Mouse (Mus musculus) large intestine, adult 2 months (tissue): Measurements from ENCODE around the gene Zfp423. TPM values are rescaled to one million over a fixed set of nuclear protein-coding genes. Genes with fewer than 3 reads are reported as not detected.

Experiments
- DNase-seq: peaks from one replicate; pipeline ENCODE4 v3.0.0-alpha.2; 2012; ENCODE audit warnings: low read depth, low spot score
- WGBS: fragments of 180-500 bp; shearing (Covaris S2); methylation state at CpG from one replicate; pipeline ENCODE4 v1.1.7; 2018; 5-methylcytosine and 5-hydroxymethylcytosine counted together
- polyA plus RNA-seq: library from polyadenylated mRNA; depleted of rRNA; stranded (reverse); fragments of >200 nt; gene quantifications from 2 replicates; pipeline ENCODE4 v1.2.3, GENCODE M21; 2012

Gene Zfp423
- polyA plus RNA-seq, 1 experiment = 2.1 TPM

DNA sequence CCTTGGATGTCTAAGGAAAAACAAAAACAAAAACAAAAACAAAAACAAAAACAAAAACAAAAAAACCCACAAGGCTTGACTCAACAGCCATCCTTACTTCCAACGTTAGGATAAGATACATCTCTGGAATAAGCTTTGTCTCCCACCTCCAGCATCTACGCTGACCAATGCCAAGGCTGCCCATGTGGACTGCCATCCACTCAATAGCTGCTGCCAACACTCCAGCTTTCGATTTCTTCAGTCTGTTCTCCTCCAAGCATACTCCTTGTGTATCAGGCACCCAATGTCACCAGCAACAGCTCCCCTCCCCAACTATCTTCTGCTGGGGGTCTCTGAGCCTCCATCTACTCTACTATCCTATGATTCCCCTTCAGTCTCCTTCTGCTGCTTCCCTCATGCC is 140.1 kb downstream of the Zfp423 start:
- no peak for DNase-seq
- WGBS = 92% methylated on average over 3 of the region's 3 CpGs

DNA sequence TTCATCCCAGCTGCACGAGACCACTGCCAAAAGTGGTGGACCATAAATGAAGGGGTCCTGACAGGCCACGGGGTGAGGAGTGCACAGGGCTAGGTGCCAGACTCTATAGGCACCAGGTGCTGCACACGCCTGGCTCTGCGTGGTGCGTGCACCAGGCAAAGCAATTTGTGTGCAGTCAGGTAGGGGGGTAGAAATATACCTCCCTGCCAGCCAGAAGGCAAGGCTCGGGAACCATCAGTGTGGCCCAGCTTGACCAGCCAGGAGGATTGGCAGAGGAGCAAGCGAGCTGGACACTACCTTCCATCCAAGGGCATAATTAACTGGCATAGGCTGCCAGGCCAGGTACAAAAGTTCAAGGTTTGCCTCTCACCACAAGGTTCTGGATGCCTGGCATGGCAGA is 140.9 kb downstream of the Zfp423 start:
- 81% methylated on average over 7 of the region's 7 CpGs for WGBS

DNA sequence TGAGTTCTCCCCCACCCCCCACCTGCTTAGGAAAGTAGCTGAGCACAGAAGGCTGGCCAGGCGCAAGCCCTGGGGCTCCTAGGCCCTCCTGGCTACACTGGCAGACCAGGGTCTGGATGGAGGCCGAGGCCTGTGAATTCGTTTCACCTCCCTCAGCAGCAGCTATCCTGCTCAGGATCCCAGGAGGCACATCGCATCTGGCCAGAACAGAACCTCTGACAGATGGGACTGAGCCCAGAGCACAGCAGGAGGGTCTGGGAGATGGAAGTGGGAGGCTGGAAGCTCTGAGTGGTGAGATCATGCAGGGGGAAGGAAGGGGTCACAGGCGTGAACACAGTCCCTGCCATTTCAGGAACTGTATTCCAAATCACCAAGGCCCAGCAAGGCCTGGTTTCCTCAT is 143.3 kb downstream of the Zfp423 start:
- WGBS = 85% methylated on average over 5 of the region's 5 CpGs
- no peak for DNase-seq

More for the DNA sequence above, 140.9 kb downstream of the Zfp423 start:
- no peak for DNase-seq

DNA sequence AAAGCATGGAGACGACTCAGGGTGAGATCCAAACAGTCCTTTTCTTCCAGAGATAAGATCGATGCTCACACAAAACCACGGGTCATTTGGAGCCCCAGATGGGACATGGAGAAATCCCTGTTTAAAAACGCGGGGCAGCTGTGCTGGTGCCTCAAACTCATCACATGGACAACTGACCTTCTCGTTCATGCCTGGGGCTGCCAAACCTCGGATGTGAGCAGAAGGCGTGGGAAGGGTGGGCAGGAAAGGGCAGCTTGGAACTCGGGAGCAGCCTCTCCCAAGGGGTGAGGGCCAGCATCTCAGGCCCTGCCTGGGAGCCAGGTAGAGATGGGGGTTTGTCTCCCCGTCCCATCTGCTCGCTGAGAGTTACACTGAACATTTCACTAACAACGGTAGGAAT is 146.7 kb downstream of the Zfp423 start:
- DNase-seq = no peak
- WGBS = 70% methylated on average over 12 of the region's 12 CpGs

DNA sequence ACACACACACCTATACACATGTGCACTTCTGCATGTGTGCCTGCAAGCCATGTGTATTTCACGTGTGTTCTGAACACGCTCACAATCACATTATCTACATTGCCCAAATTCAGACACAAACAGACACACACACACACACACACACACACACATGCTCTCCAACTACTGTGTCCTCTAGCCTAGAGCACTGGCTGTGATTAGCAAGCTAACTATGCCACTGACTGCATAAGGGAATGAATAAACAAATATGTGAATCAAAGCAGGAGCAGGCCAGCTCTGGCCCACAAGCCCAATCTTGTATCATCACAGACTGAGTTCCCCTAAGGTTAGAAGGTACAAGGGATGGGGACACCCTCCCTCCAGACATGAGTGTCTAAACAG is 147.3 kb downstream of the Zfp423 start:
- no peak for DNase-seq
- WGBS = 67% methylated on average over 2 of the region's 2 CpGs

DNA sequence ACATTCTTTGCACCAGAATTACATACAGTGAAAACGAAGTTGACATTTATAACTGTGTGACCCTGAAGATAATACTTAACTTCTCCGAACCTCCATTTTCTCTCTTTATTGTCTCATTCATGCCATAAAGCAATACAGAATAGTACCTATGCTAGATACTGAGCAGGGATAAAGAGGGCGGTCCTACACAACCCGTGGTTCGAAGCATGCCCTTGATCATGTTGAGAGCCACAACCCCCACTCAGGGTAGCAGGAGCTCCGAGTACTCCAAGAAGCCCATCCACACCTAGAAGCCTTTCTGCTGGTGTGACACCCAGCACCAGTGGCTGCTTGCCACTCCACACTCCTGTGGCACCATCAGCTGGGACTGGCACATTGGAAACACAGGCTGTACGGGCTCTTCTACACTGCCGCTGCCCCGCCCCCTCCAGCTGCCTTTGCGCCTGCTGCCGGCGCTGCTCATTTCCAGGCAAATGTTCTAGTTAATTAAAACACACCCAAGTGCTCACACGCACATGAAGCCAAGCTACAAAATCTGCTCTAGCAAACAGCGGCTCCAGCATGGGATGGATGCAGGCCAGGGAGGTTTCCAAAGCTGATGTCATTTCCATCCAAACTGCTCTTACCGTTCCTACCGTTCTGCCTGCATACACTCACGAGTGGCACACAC is 147.9 kb downstream of the Zfp423 start:
- 34% methylated on average over 17 of the region's 17 CpGs for WGBS

DNA sequence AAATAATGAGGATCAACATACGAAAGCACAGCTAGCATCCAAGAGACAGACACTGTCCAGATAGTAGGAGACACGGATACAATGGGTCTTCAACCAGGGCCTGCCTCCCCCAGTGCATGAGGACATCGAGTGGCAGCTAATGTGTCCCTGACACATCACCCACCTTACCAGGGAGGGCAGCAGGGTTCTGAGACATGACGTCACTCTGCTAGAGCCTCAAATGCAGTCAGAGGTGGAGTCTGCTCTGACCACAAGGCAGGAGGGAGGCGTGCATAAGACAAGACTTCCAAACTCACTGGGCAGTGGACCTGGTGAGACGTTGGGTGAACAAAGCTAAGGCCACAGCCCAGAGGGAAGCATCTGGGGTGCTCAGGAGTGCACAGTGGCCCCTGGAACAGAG is 148.6 kb downstream of the Zfp423 start:
- WGBS = 75% methylated on average over 6 of the region's 6 CpGs
- DNase-seq = no peak

More for the DNA sequence above, 147.9 kb downstream of the Zfp423 start:
- no peak for DNase-seq

DNA sequence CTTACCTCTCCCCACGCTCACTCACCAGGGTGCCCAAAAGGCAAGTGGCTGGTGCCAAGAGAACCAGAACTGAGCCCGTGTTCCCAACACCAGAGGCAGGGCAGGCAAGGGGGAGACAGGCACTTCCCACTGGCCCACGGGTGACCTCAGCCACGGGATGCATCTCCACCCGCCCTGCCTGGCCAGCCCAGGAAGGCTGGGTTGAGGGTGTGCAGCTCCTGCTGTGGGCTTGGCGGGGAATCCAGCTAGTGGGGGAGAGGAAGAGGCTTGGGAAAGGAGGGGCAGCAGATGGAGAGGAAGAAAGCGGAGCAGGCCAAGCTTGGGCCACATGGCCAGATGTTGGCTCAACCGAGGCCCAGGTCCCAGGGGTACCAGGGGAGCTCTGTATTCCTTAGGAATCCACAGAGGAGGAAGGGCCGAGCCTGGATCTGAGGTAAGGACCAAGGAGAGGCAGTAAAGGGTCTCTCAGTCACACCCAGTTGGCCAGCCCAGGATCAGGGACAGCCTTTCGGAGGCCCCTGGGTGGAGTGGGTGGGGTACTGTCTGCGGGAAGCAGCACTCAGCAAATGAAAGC is 155.0 kb downstream of the Zfp423 start:
- no peak for DNase-seq

DNA sequence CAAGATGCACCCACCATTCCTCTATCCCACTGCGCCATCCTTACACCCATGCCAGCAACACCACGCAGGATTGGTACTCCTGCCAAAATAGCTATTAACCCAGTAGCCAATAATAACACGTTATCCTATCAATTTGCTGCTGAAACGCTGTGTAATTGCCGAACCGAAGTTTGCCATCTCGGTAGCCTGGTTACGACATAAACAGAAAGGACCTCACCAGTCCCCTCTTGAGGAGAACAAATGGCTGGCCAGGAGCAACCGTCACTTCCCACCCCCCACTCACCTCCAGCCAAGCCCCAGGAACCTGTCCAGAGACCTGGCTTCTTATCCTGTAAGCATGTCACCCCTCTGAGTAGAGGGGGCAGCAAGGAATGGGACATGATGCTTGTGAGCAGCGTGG is 156.0 kb downstream of the Zfp423 start:
- DNase-seq = no peak
- 61% methylated on average over 10 of the region's 10 CpGs for WGBS

More for the DNA sequence above, 155.0 kb downstream of the Zfp423 start:
- 30% methylated on average over 11 of the region's 11 CpGs for WGBS

DNA sequence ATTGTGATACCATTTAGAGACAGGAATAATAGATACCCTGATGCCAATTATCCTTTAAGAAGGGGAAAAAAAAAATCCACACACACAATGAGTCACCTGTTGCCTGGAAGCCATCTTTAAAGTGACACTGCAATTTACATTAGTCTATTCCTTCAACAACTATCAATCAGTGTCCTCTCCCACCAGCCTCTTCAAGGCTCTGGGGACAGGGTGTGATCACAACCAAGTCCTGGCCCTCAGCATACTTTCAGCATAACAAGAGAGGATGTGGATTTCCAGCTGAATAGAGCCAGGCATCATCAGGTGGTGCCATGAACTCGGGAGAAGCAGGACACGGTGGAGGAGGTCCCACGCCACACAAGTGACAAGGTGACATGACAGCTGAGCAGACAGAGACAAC is 156.8 kb downstream of the Zfp423 start:
- DNase-seq = no peak
- WGBS = 67% methylated on average over 3 of the region's 3 CpGs

DNA sequence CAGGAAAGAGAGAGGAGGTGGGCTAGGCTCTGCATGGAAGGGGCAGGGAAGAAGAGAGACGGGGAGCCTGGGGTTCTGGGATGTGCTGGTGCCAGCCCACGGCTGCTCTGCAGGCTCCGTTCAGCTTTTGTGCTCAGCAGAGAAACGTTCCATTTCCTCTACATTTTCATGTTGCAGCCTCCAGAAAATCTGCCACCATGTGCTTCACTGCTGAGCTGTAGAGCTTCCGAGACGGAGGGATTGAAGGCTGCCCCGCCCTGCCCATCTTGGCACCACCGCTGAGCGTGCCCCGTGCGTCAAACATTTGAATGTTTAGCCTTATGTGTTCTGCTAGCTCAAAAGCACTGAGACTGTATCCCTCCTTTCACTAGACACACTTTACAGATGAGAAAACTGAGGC is 159.3 kb downstream of the Zfp423 start:
- DNase-seq = no peak
- 76% methylated on average over 11 of the region's 11 CpGs for WGBS

DNA sequence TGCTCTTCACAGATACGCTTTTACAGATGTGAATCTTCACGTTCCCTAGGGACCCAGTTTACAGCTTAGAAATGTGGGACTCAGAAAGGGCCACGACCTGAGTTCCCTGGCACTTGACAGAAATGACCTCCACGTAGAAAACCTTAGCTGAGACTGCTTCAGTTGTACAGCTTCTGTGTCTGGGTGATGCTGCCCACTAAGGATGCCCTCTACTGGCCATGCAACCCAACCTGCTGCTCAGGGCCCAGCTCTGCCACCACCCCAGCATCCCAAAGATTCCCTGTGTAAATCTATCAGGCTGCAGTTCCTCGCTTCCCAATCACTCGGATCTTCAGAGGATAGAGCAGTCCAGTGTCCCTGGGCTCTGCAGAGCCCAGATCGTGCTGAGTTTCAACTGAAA is 163.2 kb downstream of the Zfp423 start:
- WGBS = 68% methylated on average over 7 of the region's 7 CpGs

DNA sequence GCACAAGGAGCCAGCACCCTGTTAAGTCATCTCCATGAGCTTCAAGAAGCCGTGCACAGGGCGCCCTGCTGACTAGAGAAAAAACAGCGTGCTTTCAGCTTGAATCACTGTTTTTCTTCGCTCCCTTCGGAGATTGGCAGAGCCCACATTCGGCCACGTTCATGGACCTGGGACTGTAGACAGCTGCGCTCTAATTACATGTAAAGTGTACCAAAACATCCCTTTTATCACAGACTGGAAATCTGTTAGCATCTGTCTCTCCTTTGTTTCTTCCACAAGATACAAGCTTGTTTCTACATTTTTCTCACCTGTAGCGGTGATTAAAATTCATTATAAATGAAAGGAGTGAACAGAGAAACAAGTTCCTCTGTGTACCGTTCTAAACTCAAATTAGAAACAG is 164.8 kb downstream of the Zfp423 start:
- WGBS = 83% methylated on average over 10 of the region's 10 CpGs
- DNase-seq = no peak

More for the DNA sequence above, 163.2 kb downstream of the Zfp423 start:
- no peak for DNase-seq

DNA sequence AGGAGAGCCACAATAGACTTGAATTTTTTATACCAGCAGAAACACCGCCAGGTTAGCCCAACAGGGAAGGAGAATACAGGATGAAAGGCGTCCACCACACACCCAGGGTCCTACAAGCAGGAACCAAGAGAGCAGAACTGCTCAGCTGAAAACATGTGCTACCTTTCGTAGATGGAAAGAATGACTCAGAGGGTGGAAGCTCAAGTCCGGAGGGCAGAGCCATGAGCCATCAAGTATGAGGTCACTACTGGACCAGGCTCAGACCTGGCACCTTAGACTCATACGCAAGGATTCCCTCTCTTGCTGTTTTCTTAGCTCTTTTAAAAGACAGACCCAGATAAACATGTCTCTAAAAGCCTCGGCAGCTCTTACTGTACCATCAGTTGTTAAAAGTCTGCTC is 168.3 kb downstream of the Zfp423 start:
- WGBS = 62% methylated on average over 6 of the region's 6 CpGs
- no peak for DNase-seq

DNA sequence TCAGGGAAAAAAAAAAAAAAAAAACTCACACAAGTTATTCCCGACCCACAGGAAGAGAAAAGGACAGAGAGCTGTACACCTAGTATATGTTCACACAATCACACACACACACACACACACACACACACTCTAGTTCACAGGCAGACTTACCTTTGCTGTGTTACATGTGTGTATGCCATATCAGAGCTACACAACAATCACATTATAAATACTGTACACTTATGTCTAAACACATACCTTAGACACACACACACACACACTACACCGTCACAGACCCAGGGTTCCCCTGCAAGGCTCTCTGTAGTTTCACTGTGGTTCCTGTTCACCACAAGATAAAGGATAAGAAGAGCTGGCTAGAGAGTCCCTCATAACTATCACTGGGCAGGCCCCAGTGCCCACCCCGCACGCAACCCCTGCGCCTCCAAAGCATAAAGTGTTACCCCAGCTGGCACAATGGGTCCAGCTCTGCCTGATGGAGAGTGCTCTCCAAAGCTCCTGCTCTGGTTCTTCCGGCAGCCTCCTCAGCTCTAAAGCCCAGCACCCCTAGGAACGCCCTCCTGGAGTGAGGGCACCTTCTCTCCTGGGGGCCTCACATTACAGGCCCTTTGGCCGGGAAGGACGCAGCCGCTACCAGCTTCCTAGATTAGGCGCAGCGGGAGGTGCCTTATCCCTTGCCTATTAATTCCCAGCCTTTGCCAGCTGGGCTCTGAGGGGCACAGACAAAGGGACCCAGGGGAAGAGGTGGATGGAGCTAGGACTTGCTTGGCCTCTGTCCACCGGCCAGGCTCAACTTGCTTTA is 174.6 kb downstream of the Zfp423 start:
- WGBS = 81% methylated on average over 13 of the region's 13 CpGs
- DNase-seq = no peak

DNA sequence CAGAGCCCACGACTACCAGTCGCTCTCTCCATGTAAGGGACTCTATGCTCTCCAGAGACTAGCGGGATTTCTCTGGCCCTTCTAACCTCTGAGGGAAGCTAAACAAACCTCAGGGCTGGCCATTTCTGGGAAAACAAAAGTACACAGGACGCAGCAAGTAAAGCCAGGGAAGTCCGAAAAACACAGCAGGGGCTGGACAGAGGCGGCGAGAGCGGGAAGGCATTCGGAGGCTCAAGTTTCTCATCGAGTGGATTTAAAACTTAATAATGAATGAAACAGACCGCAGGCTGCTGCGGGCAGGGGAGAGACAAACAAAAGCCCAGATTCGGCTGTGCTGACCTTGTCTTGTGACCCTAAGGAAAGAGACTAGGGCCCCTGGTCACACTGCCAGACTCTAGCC is 175.2 kb downstream of the Zfp423 start:
- WGBS = 31% methylated on average over 13 of the region's 13 CpGs
- no peak for DNase-seq

DNA sequence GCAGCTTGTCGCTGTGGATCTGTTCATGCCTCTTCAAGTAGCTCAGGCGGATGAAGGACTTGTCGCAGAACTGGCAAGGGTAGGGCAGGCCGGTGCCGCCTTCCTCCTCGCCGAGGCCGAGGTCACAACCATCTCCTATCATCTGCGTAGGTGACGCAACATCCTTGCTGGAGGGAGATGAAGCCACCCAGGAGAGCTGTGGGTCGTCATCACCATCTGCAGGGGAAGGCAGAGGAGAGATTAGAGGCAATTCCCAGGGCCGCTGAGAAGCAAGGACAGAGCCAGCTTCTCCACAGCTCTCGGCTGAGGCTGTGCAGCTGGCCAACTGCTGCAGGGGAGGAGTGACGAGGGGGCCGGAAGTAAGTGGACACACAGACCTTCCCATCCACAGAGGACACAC is 176.2 kb downstream of the Zfp423 start:
- no peak for DNase-seq
- WGBS = 69% methylated on average over 15 of the region's 15 CpGs

DNA sequence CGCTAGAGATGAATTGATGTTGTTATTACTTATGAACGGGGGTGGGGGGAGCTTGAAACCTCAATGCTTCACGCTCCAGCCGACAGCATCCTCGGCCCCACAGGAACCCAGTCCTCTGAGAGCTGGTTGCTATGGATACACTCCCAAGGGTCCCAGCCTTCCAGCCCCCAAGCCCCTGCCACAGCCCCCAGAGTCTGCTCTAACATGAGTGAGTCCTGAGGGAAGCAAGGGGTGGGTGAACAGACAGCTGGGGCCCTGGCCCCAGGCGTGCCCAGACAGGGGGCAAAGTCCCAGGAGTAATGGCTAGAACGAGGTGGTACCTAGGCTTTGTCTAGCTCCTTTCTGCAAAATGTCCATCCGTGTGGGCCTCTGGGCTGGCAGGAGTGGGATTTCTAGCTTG is 181.8 kb downstream of the Zfp423 start:
- DNase-seq = no peak
- 46% methylated on average over 8 of the region's 8 CpGs for WGBS

DNA sequence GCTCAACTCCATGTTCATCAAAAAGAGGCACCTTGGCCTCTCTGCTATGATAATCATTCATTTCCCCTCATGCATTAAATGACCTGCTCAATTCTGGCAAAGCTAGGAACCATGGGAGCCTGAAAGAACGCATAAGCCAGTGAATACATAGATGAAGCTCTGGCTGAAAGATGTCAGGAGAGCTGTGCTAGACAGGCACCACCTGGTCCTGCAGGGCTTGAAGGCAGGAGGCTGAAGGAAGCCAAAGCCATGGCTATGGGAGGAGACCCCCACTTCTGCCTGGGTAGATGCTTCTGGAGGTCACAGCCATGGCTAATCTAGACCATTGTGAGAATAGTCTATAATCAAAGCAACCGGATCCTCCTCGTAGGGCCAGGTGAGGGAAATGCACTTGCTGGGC is 183.5 kb downstream of the Zfp423 start:
- WGBS = 85% methylated on average over 3 of the region's 3 CpGs
- DNase-seq = no peak

DNA sequence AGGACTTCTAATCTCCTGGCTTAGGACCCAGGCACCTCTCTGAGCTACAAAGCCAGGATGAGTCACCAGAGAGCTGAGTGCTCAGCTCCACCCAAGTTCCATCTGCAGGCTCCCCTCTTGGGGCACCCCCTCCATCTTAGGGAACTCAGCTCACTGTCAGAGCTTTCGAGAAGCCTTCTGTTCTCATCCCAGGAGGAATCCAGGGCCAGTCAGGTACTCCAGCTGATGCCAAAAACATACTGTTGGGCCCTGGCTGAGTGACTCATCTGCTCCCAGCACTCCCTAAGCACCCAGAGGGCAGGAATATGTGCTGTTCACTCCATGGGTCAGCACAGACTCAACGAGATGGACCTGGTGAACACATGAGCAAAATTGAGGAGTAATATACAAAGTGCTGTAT is 184.4 kb downstream of the Zfp423 start:
- 56% methylated on average over 2 of the region's 2 CpGs for WGBS
- DNase-seq = no peak

DNA sequence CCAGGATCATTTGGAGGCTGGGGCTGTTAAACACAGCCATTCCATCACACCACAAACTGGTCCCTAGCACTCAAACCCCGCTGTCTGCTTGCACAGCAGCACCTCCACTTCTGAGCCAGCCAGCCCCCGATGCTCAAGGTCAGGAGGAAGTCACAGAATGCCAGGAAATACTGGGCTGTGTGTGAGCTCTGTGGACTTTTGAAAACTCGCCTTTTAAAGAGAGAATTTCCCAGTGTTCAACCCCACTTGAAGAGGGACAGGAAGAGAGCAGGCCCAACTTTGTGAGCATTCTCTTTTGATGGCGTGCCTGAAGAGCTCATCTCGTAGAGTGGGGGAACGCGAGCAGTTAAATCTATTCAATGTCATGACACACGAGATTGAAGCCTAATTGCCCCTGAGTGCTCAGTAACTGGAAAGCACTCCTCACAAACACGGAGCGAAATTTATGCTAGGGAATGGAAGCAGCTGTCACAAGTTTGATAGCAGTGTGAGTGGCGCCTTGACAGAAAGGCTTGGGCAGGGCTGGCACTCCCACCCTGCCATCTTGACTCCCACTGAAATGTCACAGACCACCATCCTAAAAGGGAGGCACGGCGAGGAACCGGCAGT is 186.4 kb downstream of the Zfp423 start:
- DNase-seq = no peak
- 66% methylated on average over 14 of the region's 14 CpGs for whole genome bisulfite sequencing
